Mouse (Mus musculus) embryonic facial prominence, embryonic 13.5 days (tissue): ENCODE data around the gene Ddx28. TPM values are rescaled to one million over a fixed set of nuclear protein-coding genes. Genes with fewer than 3 reads are reported as not detected.
A peak's percentile ranks its signal among the peaks of the same experiment; 100 is the strongest.
"Not testable (repeated sequence)": the region's sequence is repeated elsewhere in the genome, so short reads cannot be mapped to it uniquely, and the experiment has no call there.

ENCODE experiments used
- ATAC-seq: fragments of 200-750 bp; cut with Nextera tagmentation; 2 replicates; pipeline ENCODE4 v1.8.0; 2017; ENCODE audit warnings: low read depth; ENCODE audit not compliant: insufficient number of reproducible peaks, insufficient read depth, low FRiP score, low TSS enrichment
- H3K27ac ChIP-seq: fragments of 300-500 bp; sonication (generic); 2 replicates; pipeline ENCODE4 v1.5.1; 2015; ENCODE audit warnings: moderate library complexity, mild to moderate bottlenecking, inconsistent platforms
- H3K27me3 ChIP-seq: fragments of 300-500 bp; sonication (generic); 2 replicates; pipeline ENCODE4 v1.6.1; 2015; ENCODE audit warnings: mild to moderate bottlenecking, inconsistent platforms
- H3K36me3 ChIP-seq: fragments of 300-500 bp; sonication (generic); 2 replicates; pipeline ENCODE4 v1.6.1; 2015; ENCODE audit warnings: mild to moderate bottlenecking, inconsistent platforms
- H3K4me1 ChIP-seq: fragments of 300-500 bp; sonication (generic); 2 replicates; pipeline ENCODE4 v1.6.1; 2015; ENCODE audit warnings: inconsistent platforms
- H3K4me2 ChIP-seq: fragments of 300-500 bp; sonication (generic); 2 replicates; pipeline ENCODE4 v1.6.1; 2015; ENCODE audit warnings: moderate library complexity, mild to moderate bottlenecking, inconsistent platforms
- H3K4me3 ChIP-seq: fragments of 300-500 bp; sonication (generic); 2 replicates; pipeline ENCODE4 v1.5.1; 2015; ENCODE audit warnings: mild to moderate bottlenecking, inconsistent platforms
- H3K9ac ChIP-seq: fragments of 300-500 bp; sonication (generic); 2 replicates; pipeline ENCODE4 v1.6.1; 2015; ENCODE audit warnings: mild to moderate bottlenecking, inconsistent platforms
- H3K9me3 ChIP-seq: fragments of 300-500 bp; sonication (generic); 2 replicates; pipeline ENCODE4 v1.6.1; 2016; ENCODE audit warnings: inconsistent platforms
- WGBS: fragments of 180-500 bp; shearing (Covaris S2); methylation state at CpG from one replicate; pipeline ENCODE4 v1.1.7; 2015; ENCODE audit warnings: mixed read lengths; 5-methylcytosine and 5-hydroxymethylcytosine counted together
- polyA plus RNA-seq: library from polyadenylated mRNA; unstranded; fragments of >200 nt; fragmentation: Nextera tagmentation; extraction: Ambion mirVana; gene quantifications from 2 replicates; pipeline ENCODE4 v1.2.1, GENCODE M21; 2015

Gene Ddx28
- polyA plus RNA-seq, 1 experiment from 2014 or later: 18.8 TPM

- H3K27ac ChIP-seq: peak overlapping the region; percentile 75; the same call in 1 of the 2 replicates
- peak; percentile 81 for ATAC-seq
- WGBS: 1% methylated on average over 74 of the region's 74 CpGs
- H3K4me3 ChIP-seq: peak overlapping the region; percentile 94
- peaks cover 12% of the 10 kb centered on the region; the same call in 1 of the 2 replicates for H3K36me3 ChIP-seq
- no peaks in the 10 kb centered on the region for H3K9me3 ChIP-seq
- H3K4me2 ChIP-seq: peak overlapping the region; percentile 99
- H3K4me1 ChIP-seq: peaks cover 14% of the 10 kb centered on the region
- H3K27me3 ChIP-seq: no peaks in the 10 kb centered on the region
- H3K9ac ChIP-seq: peak overlapping the region; percentile 95
Observed at GRCm38 (mm10) chr8:106010748-106011642, 687 bp downstream of the Ddx28 start.

GRCm38 (mm10) chr8:106007891-106008290, 3.8 kb downstream of the Ddx28 start:
- H3K9ac ChIP-seq, H3K4me2 ChIP-seq, H3K4me3 ChIP-seq, H3K36me3 ChIP-seq, H3K27me3 ChIP-seq, ATAC-seq, H3K9me3 ChIP-seq, H3K27ac ChIP-seq: not testable (repeated sequence)
- 60% methylated on average over 3 of the region's 3 CpGs for WGBS
- peaks cover 14% of the 10 kb centered on the region for H3K4me1 ChIP-seq

GRCm38 (mm10) chr8:106007135-106007534, 4.5 kb downstream of the Ddx28 start:
- WGBS: 76% methylated on average over 3 of the region's 3 CpGs
- Histone ChIP-seq H3K4me2 (no peak overlapping the region), H3K9ac (no peak overlapping the region), H3K36me3 (peaks cover 8% of the 10 kb centered on the region; the same call in 1 of the 2 replicates), H3K27ac (no peak overlapping the region), H3K9me3 (no peaks in the 10 kb centered on the region), H3K4me1 (peaks cover 14% of the 10 kb centered on the region), H3K27me3 (no peaks in the 10 kb centered on the region), H3K4me3 (no peak overlapping the region)
- ATAC-seq: no peak

- H3K4me2 ChIP-seq: no peak overlapping the region
- H3K9me3 ChIP-seq: no peaks in the 10 kb centered on the region
- H3K36me3 ChIP-seq: peaks cover 8% of the 10 kb centered on the region; the same call in 1 of the 2 replicates
- no peaks in the 10 kb centered on the region for H3K27me3 ChIP-seq
- WGBS: 89% methylated on average over 4 of the region's 4 CpGs
- no peak overlapping the region for H3K27ac ChIP-seq
- H3K4me1 ChIP-seq: peaks cover 10% of the 10 kb centered on the region
- H3K9ac ChIP-seq: no peak overlapping the region
- no peak for ATAC-seq
- no peak overlapping the region for H3K4me3 ChIP-seq
Observed at GRCm38 (mm10) chr8:106006413-106006812, 5.3 kb downstream of the Ddx28 start.

GRCm38 (mm10) chr8:106005875-106006274, 5.8 kb downstream of the Ddx28 start, which contains the start of gene Dpep2nb:
Gene Dpep2nb, minus strand, starts transcription at chr8:106005975.
- no peak for ATAC-seq
- no peaks in the 10 kb centered on the region for H3K27me3 ChIP-seq
- H3K4me2 ChIP-seq: no peak within 1 kb of the TSS
- H3K9me3 ChIP-seq: no peaks in the 10 kb centered on the region
- no peak within 1 kb of the TSS for H3K9ac ChIP-seq
- no peak within 1 kb of the TSS for H3K27ac ChIP-seq
- no peak within 1 kb of the TSS for H3K4me3 ChIP-seq
- peaks cover 8% of the 10 kb centered on the region; the same call in 1 of the 2 replicates for H3K36me3 ChIP-seq
- WGBS: 79% methylated on average over 4 of the region's 4 CpGs
- H3K4me1 ChIP-seq: peaks cover 10% of the 10 kb centered on the region

GRCm38 (mm10) chr8:106004538-106005207, 7.0 kb downstream of the Ddx28 start:
- no peaks in the 10 kb centered on the region for H3K4me1 ChIP-seq
- WGBS: 79% methylated on average over 8 of the region's 8 CpGs

GRCm38 (mm10) chr8:106001908-106002307, 9.8 kb downstream of the Ddx28 start:
- no peak overlapping the region for H3K9ac ChIP-seq
- ATAC-seq: no peak
- WGBS: 84% methylated on average over 4 of the region's 4 CpGs

More at GRCm38 (mm10) chr8:106004538-106005207, 7.0 kb downstream of the Ddx28 start:
- Histone ChIP-seq H3K9ac (no peak overlapping the region), H3K27me3 (no peaks in the 10 kb centered on the region), H3K36me3 (peaks cover 4% of the 10 kb centered on the region; the same call in 1 of the 2 replicates), H3K9me3 (no peaks in the 10 kb centered on the region), H3K27ac (no peak overlapping the region), H3K4me2 (no peak overlapping the region), H3K4me3 (no peak overlapping the region)
- no peak for ATAC-seq

GRCm38 (mm10) chr8:105998971-105999370, 12.7 kb downstream of the Ddx28 start:
- Histone ChIP-seq H3K9me3 (no peaks in the 10 kb centered on the region), H3K27ac (no peak overlapping the region), H3K4me1 (no peaks in the 10 kb centered on the region), H3K4me2 (no peak overlapping the region), H3K27me3 (no peaks in the 10 kb centered on the region), H3K36me3 (no peaks in the 10 kb centered on the region), H3K4me3 (no peak overlapping the region), H3K9ac (no peak overlapping the region)
- WGBS: 80% methylated on average over 2 of the region's 2 CpGs
- ATAC-seq: no peak

More at GRCm38 (mm10) chr8:106001908-106002307, 9.8 kb downstream of the Ddx28 start:
- Histone ChIP-seq H3K4me1 (no peaks in the 10 kb centered on the region), H3K27ac (no peak overlapping the region), H3K36me3 (no peaks in the 10 kb centered on the region), H3K27me3 (no peaks in the 10 kb centered on the region), H3K4me2 (no peak overlapping the region), H3K9me3 (no peaks in the 10 kb centered on the region), H3K4me3 (no peak overlapping the region)

- H3K4me2 ChIP-seq: no peak overlapping the region
- no peaks in the 10 kb centered on the region for H3K27me3 ChIP-seq
- H3K4me3 ChIP-seq: no peak overlapping the region
- no peaks in the 10 kb centered on the region for H3K9me3 ChIP-seq
- no peaks in the 10 kb centered on the region for H3K36me3 ChIP-seq
- ATAC-seq: no peak
- no peak overlapping the region for H3K27ac ChIP-seq
- no peak overlapping the region for H3K9ac ChIP-seq
- no peaks in the 10 kb centered on the region for H3K4me1 ChIP-seq
- 78% methylated on average over 7 of the region's 7 CpGs for WGBS
Observed at GRCm38 (mm10) chr8:105996359-105996758, 15.3 kb downstream of the Ddx28 start.

- Histone ChIP-seq H3K4me2 (no peak overlapping the region), H3K27ac (no peak overlapping the region), H3K9me3 (no peaks in the 10 kb centered on the region), H3K36me3 (no peaks in the 10 kb centered on the region), H3K4me1 (no peaks in the 10 kb centered on the region), H3K9ac (no peak overlapping the region), H3K27me3 (no peaks in the 10 kb centered on the region), H3K4me3 (no peak overlapping the region)
- 58% methylated on average over 4 of the region's 4 CpGs for whole genome bisulfite sequencing
- ATAC-seq: no peak
Observed at GRCm38 (mm10) chr8:105993226-105993625, 18.5 kb downstream of the Ddx28 start.

GRCm38 (mm10) chr8:105992499-105992898, 19.2 kb downstream of the Ddx28 start:
- H3K27ac ChIP-seq: no peak overlapping the region
- H3K9me3 ChIP-seq: no peaks in the 10 kb centered on the region
- no peak overlapping the region for H3K9ac ChIP-seq
- no peaks in the 10 kb centered on the region for H3K4me1 ChIP-seq
- WGBS: 57% methylated on average over 5 of the region's 5 CpGs
- no peaks in the 10 kb centered on the region for H3K27me3 ChIP-seq
- H3K4me3 ChIP-seq: no peak overlapping the region
- no peak overlapping the region for H3K4me2 ChIP-seq
- no peak for ATAC-seq
- no peaks in the 10 kb centered on the region for H3K36me3 ChIP-seq
